Mouse (Mus musculus): ENCODE measurements around the gene 0610010K14Rik. TPM values are rescaled to one million over a fixed set of nuclear protein-coding genes. Genes with fewer than 3 reads are reported as not detected.

0610010K14Rik gene
- polyA plus RNA-seq, 1 experiment, result not detected

DNA sequence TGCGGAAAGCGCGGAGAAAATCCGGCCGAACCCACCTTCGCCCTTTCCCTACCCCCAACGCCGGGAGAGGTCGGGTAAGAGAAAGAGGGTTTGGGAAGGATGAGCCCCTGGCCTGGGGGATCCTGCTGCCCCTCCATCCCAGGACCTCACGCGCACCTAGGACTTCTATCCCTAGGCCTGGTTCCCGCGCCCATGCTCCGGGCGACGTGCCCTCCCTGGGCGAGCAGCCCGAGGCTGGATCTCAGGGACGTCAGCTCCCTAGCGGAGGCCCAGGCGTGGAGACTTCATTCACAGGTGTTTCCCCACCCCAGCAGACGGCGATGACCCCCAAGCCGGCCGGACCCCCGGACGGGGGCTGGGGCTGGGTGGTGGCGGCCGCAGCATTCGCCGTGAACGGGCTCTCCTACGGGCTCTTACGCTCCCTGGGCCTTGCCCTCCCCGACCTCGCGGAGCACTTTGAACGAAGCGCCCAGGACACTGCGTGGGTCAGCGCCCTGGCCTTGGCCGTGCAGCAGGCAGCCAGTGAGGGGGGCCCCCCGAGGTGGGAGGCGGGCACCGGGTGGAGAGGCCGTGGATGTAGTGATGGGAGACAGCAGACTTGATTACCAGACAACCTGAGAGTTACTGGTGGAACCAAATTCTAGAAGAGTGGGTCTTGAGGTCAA lies 23.4 kb downstream of the 0610010K14Rik start:
- TF ChIP-seq CTCF (IDR thresholded peaks at IDR 0.05; ENCODE audit: insufficient read depth, low read depth, low read length), result no peak
- TF ChIP-seq POLR2A (IDR thresholded peaks at IDR 0.05; ENCODE audit: insufficient read depth, low read depth, low read length), result no peak; the same call in 1 of the 2 replicates
- peaks cover 31% of the 10 kb centered on the region for H3K4me1 ChIP-seq (ENCODE audit: control insufficient read depth, insufficient read depth, low read length)
- peak overlapping the region; percentile 49 for H3K4me3 ChIP-seq (ENCODE audit: insufficient read depth, low read depth, low read length)
- no peak overlapping the region for H3K27ac ChIP-seq (ENCODE audit: insufficient read depth, low read depth, low read length)
- 2% methylated on average over 46 of the region's 46 CpGs for WGBS

DNA sequence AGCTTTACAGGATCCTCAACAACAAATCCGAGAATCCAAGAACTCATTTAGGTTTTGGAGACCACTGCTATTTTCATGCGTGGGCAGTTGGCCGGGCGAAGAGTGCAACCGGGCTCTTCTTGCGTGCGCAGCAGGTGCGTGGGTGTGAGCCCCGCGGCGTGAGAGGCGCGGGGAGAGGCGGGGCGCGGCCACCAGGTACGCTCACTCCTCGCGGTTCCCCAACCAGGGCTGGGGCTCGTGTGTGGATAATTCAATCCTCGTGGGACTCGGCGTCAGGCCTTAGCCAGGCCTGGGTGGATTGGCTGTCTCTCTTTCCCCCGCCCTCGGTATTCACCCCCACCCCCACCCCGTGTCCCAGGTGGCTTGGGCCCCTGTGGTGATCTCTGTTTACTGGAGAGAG lies 24.0 kb downstream of the 0610010K14Rik start:
- no peak for TF ChIP-seq CTCF (IDR thresholded peaks at IDR 0.05; ENCODE audit: insufficient read depth, low read depth, low read length)
- no peak for TF ChIP-seq POLR2A (IDR thresholded peaks at IDR 0.05; ENCODE audit: insufficient read depth, low read depth, low read length)
- Histone ChIP-seq H3K4me1 (ENCODE audit: control insufficient read depth, insufficient read depth, low read length) (peaks cover 26% of the 10 kb centered on the region), H3K4me3 (ENCODE audit: insufficient read depth, low read depth, low read length) (peak overlapping the region; percentile 49), H3K27ac (ENCODE audit: insufficient read depth, low read depth, low read length) (no peak overlapping the region)
- WGBS, result 2% methylated on average over 26 of the region's 26 CpGs

- H3K4me3 ChIP-seq (ENCODE audit: insufficient read depth, low read depth, low read length), result no peak overlapping the region
- no peak overlapping the region for H3K27ac ChIP-seq (ENCODE audit: insufficient read depth, low read depth, low read length)
- 6% methylated on average over 9 of the region's 9 CpGs for WGBS
- peaks cover 22% of the 10 kb centered on the region for H3K4me1 ChIP-seq (ENCODE audit: control insufficient read depth, insufficient read depth, low read length)
- TF ChIP-seq POLR2A (IDR thresholded peaks at IDR 0.05; ENCODE audit: insufficient read depth, low read depth, low read length) (no peak), CTCF (IDR thresholded peaks at IDR 0.05; ENCODE audit: insufficient read depth, low read depth, low read length) (no peak)
Measured at GRCm38 (mm10) chr11:70212896-70213295, 24.8 kb downstream of the 0610010K14Rik start.

DNA sequence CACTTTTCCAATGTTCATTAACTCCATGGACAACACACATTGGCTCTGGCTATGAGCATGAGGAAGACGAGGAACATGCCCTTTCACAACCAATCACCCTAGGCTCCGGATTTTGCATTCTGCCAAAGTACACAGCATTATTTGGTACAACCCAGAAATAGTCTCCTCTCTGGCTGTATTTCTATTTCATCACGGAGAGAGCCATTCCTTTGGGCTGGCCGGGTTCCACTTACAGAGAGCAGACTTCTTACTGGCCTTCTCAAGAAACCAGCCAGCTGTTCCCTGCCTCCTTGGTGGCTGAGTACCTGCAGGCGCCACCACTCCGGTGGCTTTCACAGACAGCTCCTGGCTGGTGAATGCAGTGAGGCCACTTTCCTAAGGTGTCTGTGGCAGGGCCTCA lies 25.3 kb downstream of the 0610010K14Rik start, which contains the start of gene Slc16a11:
TSS of gene Slc16a11 (plus strand) at position 330 of the 400 bp plus-strand sequence.
- peaks cover 22% of the 10 kb centered on the region for H3K4me1 ChIP-seq (ENCODE audit: control insufficient read depth, insufficient read depth, low read length)
- no peak within 1 kb of the TSS for H3K27ac ChIP-seq (ENCODE audit: insufficient read depth, low read depth, low read length)
- WGBS, result 49% methylated on average over 6 of the region's 6 CpGs
- TF ChIP-seq POLR2A (IDR thresholded peaks at IDR 0.05; ENCODE audit: insufficient read depth, low read depth, low read length) (no peak), CTCF (IDR thresholded peaks at IDR 0.05; ENCODE audit: insufficient read depth, low read depth, low read length) (no peak)
- H3K4me3 ChIP-seq (ENCODE audit: insufficient read depth, low read depth, low read length), result peak within 1 kb of the TSS; percentile 49

DNA sequence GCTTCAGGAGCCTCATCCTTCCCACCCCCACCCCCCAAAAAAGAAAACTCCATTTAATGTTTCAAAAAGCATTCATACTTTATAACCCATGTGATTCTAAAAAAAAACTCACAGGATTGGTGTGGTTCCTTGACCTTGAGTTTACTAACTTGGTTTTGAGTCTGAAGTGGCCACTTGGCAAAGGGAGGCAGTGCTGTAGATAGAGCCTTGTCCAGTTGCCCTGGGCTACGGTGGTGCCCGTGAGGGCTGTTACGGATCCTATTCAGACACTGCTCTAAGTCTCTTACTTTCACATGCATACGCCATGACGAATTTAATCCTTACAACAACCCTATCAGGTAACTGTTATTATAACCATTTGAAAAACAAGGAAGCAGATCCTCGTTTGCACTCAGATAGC lies 25.7 kb downstream of the 0610010K14Rik start:
- 68% methylated on average over 6 of the region's 6 CpGs for WGBS
- no peak for TF ChIP-seq CTCF (IDR thresholded peaks at IDR 0.05; ENCODE audit: insufficient read depth, low read depth, low read length)
- no peak for TF ChIP-seq POLR2A (IDR thresholded peaks at IDR 0.05; ENCODE audit: insufficient read depth, low read depth, low read length)
- H3K27ac ChIP-seq (ENCODE audit: insufficient read depth, low read depth, low read length), result no peak overlapping the region

DNA sequence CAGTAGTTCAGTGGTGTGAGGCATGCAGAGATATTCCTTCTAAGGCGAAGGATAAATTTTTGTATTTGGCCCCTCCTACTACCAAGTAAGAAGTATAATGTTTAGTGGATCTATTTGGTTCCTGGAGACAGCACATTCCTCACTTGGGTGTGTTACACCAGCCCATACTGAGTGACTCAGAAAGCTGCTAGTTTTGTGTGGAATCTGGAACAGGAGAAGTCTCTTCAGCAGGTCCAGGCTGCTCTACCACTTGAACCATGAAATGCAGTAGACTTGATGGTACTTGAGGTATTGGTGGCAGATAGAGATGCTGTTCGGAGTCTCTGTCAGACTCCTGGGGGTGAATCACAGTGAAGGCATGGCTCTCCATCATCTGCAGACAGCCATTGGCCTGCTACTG lies 27.0 kb downstream of the 0610010K14Rik start:
- Histone ChIP-seq H3K4me3 (ENCODE audit: insufficient read depth, low read depth, low read length) (no peak overlapping the region), H3K27ac (ENCODE audit: insufficient read depth, low read depth, low read length) (no peak overlapping the region), H3K4me1 (ENCODE audit: control insufficient read depth, insufficient read depth, low read length) (peaks cover 22% of the 10 kb centered on the region)
- 94% methylated on average over 2 of the region's 2 CpGs for WGBS
- TF ChIP-seq CTCF (IDR thresholded peaks at IDR 0.05; ENCODE audit: insufficient read depth, low read depth, low read length) (no peak), POLR2A (IDR thresholded peaks at IDR 0.05; ENCODE audit: insufficient read depth, low read depth, low read length) (no peak)

More for the DNA sequence above, 25.7 kb downstream of the 0610010K14Rik start:
- peaks cover 22% of the 10 kb centered on the region for H3K4me1 ChIP-seq (ENCODE audit: control insufficient read depth, insufficient read depth, low read length)
- no peak overlapping the region for H3K4me3 ChIP-seq (ENCODE audit: insufficient read depth, low read depth, low read length)

GRCm38 (mm10) chr11:70208778-70209388 lies 28.8 kb downstream of the 0610010K14Rik start:
- H3K4me3 ChIP-seq (ENCODE audit: insufficient read depth, low read depth, low read length), result no peak overlapping the region
- TF ChIP-seq POLR2A (IDR thresholded peaks at IDR 0.05; ENCODE audit: insufficient read depth, low read depth, low read length) (no peak), CTCF (IDR thresholded peaks at IDR 0.05; ENCODE audit: insufficient read depth, low read depth, low read length) (no peak)
- H3K27ac ChIP-seq (ENCODE audit: insufficient read depth, low read depth, low read length), result no peak overlapping the region
- 84% methylated on average over 5 of the region's 5 CpGs for WGBS
- peaks cover 7% of the 10 kb centered on the region for H3K4me1 ChIP-seq (ENCODE audit: control insufficient read depth, insufficient read depth, low read length)

GRCm38 (mm10) chr11:70207283-70207682 lies 30.4 kb downstream of the 0610010K14Rik start:
- H3K4me3 ChIP-seq (ENCODE audit: insufficient read depth, low read depth, low read length), result no peak overlapping the region
- H3K27ac ChIP-seq (ENCODE audit: insufficient read depth, low read depth, low read length), result no peak overlapping the region
- WGBS, result 83% methylated on average over 7 of the region's 7 CpGs
- H3K4me1 ChIP-seq (ENCODE audit: control insufficient read depth, insufficient read depth, low read length), result no peaks in the 10 kb centered on the region
- TF ChIP-seq CTCF (IDR thresholded peaks at IDR 0.05; ENCODE audit: insufficient read depth, low read depth, low read length), result no peak
- TF ChIP-seq POLR2A (IDR thresholded peaks at IDR 0.05; ENCODE audit: insufficient read depth, low read depth, low read length), result no peak

GRCm38 (mm10) chr11:70206801-70207200 lies 30.9 kb downstream of the 0610010K14Rik start:
- no peak overlapping the region for H3K27ac ChIP-seq (ENCODE audit: insufficient read depth, low read depth, low read length)
- no peak for TF ChIP-seq POLR2A (IDR thresholded peaks at IDR 0.05; ENCODE audit: insufficient read depth, low read depth, low read length)
- no peak for TF ChIP-seq CTCF (IDR thresholded peaks at IDR 0.05; ENCODE audit: insufficient read depth, low read depth, low read length)
- H3K4me3 ChIP-seq (ENCODE audit: insufficient read depth, low read depth, low read length), result no peak overlapping the region
- WGBS, result 72% methylated on average over 2 of the region's 2 CpGs
- no peaks in the 10 kb centered on the region for H3K4me1 ChIP-seq (ENCODE audit: control insufficient read depth, insufficient read depth, low read length)

All from olfactory bulb, adult 2 months (tissue).